Mouse (Mus musculus): ENCODE measurements around the gene Pcdh7.
"Not testable (repeated sequence)": the region's sequence is repeated elsewhere in the genome, so short reads cannot be mapped to it uniquely, and the experiment has no call there.

The Pcdh7 gene

DNA sequence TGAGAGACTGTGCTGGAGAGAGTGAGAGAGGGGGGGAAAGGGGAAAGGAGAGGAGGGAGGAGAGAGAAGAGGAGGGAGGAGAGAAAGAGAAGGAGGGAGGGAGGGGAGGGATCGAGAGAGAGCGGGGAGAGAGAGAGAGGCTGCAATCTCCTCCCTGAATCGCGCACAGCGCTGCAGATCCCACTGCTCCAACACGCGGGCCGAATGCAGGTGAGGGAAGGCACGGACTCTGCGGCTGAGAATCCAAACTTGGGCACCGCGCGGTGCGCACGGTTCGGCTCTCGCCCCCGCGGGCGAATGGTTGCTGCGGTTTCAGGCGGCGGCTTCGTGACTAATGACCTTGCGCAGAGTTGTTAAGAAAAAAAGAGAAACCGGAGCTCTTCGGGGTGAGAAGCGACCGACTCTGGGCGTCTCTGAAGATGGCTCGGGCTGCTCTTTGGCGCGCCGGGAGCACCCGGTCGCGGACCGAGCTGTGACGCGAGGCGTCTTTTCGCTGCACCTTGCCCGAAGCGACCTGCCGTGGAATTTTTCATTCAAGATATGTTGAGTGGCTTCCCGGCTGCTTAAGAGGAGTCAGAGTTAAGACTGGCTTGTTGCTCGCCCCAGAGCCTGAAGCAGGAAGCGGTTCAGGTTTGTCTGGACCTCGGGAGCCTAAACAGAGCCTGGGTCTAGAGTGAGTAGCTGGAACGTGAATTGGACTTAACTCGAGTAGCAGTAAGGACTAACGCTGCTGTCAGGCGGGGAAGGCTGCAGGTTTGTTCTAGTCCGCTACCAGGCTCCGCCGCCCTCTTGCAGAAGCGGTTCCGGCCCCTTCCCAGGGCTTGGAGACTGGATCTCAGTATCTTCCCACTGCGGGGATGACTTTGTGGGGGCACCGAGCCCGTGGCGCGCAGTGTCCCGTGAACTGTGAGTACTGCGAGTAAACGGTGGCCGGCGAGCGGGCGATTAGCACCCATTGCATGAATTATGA, at the start of gene Pcdh7:
TSS of gene Pcdh7 (plus strand) at position 62 of the 970 bp plus-strand sequence.
- peak; percentile 23 for DNase-seq

DNA sequence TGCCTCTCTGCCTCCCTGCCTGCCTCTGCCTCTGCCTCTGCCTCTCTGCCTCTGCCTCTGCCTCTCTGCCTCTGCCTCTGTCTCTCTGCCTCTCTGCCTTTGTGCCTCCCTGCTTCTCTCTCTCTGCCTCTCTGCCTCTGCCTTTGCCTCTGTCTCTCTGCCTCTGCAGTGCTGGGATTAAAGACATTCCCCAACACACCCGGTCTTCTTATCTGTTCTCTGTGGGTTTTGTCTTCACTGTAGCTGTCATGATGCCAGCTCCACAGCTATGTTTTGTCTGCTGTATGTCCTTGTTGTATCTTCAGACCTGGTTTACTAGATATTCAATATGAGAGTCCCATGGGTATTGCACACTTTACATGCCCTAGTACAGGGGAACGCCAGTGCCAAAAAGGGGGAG, 40.8 kb upstream of the Pcdh7 start:
- not testable (repeated sequence) for DNase-seq

DNA sequence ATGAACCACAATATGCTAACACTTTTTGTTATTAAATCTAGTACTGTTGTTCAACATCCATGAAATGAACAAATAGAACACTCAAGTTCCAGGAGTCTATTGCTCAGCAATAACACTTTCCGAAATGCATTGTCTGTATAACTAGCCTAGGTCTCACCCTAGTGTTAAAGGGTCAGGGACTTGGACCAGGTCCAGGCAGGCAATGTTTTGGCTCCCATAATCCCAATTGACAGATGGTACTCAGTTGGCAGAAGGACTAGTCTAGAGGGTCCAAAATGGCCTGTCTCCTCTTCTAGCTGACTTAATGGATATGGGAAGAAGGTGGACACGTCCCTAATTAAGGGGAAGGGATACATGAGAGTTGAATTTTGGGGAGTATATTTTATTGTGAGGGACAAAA, 9.4 kb upstream of the Pcdh7 start:
- no peak for DNase-seq

DNA sequence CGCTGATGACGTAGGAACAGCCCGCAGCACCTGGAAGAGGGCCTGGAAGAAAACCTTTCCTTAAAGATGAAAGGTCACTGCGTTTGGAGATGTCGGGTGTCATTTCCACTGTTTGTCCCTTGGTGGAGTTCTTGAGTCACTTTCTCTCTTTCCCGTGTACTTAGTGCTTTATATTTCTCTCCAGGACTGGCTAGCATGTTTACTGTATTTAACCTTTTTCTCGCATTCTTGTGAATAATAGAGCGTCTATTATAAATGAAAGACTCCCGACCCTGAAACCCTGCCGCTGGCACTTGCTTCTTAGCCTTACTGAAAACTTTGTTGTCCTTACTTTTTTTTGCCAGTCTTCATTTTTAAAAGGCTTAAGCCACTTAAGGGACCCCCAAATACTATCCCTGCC, 3.8 kb upstream of the Pcdh7 start:
- peak; percentile 8 for DNase-seq

DNA sequence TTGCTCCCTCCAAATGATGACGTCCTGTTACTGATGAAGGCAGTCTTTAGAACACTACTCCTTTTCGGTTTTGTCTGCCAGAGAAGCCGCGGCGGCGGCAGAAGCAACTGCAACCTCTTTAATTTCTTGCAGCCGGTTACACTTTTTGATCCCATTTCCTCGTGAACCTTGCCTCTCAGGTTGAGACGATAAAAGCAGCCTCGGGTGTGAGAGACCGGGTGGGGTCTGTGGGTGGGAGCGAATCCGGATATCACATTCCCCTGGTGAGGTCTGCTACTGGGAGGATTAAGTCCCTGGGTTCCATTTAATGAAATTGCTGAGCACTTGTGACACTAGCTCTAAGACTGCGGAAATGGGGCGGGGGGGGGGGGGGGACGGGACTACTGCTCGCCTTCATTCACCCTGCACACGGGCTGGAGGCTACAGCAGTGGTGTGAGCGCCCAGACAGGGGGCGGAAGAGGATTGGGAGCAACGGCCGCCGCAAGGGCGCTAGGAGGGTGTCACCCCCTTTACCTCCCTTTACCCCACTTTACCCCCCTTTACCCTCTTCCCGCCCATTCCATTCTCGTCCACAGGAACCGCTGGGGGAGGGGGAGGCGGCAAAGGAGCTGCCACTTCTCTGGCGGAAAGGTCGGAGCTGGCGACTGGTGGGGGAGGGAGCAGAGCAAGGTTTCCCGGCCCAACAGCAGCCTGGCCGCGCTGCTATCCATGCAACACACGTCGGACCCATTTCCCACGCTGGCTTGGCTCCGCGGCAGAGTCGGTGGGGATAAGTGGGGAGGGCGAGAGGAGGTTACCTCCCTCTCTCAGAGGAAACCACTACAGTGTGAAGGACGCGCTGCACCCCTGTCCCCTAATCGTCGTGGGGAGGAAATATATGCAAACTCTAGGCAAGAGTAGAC, 2.9 kb upstream of the Pcdh7 start:
- peak; percentile 45 for DNase-seq

DNA sequence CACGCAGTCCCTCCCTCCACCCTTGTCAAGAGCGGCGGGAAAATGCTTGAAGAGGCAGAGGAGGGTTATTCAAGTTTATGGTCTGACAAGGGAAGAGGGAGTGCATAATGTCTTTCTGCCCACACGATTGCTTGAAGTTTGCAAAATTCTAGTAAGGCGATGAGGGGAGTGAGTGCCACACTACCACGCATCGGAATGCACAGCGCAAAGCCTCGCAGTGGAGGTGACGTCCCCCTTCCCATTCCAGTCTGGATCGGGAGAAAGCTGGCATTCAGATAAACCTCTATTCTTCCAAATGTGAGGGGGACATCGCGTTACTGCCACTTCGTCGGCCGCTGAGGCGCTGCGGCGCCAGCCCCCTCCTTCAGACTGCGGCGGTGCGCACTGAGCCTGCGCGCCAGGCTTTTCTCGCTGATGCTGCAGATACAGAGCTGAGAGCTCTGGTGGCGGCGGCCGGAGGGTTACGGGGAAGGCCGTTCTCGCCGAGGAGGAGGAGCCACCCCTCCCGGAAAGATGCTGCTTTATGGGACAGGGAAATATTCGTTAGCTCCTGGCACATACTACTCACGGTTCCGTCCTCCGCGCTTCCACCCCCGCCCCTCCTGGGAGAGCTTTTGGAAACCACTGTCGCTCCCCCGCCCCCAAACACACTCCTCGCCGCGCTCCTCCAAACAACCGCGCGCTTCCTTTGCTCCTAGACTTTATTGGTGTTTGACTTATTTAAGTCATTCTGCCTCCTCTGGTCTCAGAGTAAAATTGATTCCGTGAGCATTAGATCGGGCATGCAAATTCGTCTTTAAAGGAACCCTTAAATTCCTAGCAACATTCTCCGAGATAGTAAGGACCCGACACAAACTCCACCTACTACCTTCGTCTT, 2.0 kb upstream of the Pcdh7 start:
- peak; percentile 68 for DNase-seq

DNA sequence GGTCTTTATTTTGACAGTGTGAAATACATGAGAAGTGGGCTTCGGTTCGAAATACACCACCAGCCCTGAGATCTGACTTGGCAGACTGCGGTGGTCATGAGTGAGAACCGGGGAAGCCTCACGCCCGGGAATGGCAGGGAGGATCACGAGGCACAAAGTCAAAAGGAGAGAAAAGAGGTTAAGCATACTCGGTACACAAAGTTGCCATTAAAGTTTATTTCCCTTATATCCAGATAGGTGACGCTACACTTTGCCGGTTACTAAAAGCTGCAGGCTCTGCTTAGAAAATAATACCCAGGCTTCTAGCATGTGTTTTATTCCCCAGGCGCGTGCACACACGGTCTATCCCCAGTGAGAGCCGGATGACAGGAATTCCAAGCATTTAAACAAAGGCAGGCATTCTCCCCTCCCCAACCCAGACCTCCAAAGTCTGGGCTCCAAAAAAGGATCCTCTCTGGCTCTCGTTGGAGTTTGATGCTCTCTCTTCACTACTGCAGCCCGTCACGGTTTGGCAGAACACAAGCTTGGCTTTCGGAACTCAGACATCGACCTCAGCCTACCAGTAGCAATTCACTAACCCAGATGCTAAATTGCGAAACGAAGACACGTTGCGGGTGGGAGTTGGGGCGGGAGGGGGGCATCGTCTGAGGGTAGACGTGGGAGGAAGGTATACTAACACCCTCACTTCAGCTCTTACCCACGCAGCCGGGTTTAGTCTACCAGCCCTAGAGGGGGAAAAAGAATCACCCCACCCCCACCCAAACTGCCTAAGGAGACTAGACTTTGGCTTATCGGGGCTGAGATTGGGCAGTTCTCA, 1.1 kb upstream of the Pcdh7 start:
- DNase-seq: peak; percentile 9

DNA sequence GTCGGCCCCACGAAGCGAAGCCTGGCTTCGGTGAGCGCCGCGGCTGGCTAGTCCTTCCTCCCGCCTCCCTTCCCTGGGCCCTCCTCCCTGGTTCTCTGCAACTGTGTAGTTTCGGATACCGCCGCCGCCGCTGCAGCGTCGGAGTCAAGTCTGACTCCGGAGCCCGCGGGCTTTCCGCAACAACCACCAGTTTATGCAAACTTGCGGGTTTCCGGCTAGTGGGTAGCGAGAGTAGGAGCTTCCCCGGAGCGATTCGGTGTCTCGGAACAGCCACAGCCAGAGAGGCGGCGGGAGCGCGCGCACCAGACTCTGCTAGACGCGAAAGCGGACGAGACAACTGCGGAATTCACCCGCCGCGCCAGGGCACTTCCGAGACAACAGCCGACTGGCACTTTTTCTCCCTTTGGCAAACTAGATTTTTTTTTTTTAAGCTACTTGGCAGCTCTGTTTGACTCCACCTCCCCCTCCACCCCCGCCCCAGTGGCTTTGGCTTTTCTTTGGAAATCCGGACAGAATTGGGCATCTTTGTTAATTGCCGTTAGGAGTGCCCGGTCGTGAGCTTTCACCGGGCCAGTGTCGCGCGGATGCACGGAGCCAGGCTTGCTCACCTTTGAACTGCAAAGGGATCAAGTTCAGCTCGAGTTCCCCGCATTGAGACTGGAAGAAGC, 395 bp upstream of the Pcdh7 start:
- peak; percentile 51 for DNase-seq

DNA sequence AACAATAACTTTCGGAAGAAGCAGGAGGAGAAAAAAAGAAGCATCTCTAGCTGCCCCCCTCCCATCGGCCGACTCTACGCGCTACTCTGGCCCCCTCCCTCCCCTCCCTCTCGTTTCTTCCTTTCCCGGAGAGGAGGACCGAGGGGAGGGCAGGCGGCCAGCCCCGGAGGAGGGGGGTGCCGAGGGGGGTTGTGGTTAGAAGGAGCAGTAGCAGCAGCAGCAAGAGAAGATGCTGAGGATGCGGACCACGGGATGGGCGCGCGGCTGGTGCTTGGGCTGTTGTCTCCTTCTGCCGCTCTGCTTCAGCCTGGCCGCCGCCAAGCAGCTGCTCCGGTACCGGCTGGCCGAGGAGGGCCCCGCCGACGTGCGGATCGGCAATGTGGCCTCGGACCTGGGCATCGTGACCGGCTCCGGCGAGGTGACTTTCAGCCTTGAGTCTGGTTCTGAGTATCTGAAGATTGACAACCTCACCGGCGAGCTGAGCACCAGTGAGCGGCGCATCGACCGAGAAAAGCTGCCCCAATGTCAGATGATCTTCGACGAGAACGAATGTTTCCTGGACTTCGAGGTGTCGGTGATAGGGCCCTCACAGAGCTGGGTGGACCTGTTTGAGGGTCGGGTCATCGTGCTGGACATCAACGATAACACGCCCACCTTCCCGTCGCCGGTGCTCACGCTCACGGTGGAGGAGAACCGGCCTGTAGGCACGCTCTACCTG, 1.3 kb downstream of the Pcdh7 start:
- peak; percentile 27 for DNase-seq

DNA sequence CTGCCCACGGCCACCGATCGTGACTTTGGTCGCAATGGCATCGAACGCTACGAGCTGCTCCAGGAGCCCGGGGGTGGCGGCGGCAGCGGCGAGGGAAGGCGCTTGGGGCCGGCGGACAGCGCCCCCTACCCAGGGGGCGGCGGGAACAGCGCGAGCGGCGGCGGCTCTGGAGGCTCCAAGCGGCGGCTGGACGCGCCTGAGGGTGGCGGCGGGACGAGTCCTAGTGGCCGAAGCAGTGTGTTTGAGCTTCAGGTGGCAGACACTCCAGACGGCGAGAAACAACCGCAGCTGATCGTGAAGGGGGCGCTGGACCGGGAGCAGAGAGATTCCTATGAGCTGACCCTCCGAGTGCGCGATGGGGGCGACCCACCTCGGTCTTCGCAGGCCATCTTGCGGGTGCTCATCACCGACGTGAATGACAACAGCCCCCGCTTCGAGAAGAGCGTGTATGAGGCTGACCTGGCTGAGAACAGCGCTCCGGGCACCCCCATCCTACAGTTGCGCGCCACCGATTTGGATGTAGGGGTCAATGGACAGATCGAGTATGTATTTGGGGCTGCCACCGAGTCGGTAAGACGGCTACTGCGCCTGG, 1.9 kb downstream of the Pcdh7 start:
- peak; percentile 61 for DNase-seq

DNA sequence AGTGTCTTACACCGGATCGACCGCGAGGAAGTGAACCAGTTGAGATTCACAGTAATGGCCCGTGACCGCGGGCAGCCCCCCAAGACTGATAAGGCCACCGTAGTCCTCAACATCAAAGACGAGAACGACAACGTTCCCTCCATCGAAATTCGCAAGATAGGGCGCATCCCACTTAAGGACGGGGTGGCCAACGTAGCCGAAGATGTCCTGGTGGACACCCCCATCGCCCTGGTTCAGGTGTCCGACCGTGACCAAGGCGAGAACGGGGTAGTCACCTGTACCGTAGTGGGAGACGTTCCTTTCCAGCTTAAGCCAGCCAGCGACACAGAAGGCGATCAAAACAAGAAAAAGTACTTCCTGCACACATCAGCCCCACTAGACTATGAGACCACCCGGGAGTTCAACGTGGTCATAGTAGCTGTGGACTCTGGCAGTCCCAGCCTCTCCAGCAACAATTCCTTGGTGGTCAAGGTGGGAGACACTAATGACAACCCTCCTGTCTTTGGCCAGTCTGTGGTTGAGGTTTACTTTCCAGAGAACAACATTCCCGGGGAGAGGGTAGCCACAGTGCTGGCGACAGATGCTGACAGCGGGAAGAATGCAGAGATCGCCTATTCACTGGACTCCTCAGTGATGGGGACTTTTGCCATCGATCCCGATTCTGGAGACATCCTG, 2.6 kb downstream of the Pcdh7 start:
- peak; percentile 3 for DNase-seq

DNA sequence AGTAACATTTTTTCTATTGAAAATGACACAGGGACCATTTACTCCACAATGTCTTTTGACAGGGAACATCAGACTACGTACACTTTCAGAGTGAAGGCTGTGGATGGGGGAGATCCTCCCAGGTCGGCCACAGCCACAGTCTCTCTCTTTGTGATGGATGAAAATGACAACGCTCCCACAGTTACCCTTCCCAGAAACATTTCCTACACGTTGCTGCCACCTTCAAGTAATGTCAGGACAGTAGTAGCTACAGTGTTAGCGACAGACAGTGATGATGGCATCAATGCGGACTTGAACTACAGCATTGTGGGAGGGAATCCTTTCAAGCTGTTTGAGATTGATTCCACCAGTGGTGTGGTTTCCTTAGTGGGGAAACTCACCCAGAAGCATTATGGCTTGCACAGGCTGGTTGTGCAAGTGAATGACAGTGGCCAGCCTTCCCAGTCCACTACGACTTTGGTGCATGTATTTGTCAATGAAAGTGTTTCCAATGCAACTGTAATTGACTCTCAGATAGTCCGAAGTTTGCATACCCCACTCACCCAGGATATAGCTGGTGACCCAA, 3.5 kb downstream of the Pcdh7 start:
- no peak for DNase-seq

DNA sequence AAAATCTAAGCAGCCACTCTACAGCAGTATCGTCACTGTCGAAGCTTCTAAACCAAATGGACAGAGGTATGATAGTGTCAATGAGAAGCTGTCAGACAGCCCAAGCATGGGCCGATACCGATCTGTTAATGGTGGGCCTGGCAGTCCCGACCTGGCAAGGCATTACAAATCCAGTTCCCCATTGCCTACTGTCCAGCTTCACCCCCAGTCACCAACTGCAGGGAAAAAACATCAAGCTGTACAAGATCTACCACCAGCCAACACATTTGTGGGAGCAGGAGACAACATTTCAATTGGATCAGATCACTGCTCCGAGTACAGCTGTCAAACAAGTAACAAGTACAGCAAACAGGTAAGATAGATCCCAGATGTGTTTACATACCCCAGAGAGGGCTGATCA, 4.2 kb downstream of the Pcdh7 start:
- DNase-seq: no peak

DNA sequence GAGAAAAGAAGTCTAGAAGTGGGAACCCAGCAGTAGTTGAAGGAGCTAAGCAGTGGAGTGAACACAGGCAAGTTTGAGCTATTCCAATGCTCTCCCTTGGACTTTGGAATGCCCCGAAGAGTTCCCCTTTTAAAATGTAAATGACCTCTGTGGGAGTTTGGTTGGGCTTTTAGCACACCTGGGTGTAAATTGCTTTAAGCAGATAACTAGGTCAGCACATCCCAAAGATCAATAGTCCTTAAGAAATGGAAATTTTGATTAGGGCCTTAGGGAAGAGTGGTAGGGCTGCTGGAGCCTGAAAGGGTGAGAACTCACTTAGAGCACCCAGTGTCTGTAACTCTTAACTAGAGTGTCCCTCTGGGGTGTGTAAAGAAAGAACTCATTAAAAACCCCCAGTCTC, 15.7 kb downstream of the Pcdh7 start:
- DNase-seq: no peak

DNA sequence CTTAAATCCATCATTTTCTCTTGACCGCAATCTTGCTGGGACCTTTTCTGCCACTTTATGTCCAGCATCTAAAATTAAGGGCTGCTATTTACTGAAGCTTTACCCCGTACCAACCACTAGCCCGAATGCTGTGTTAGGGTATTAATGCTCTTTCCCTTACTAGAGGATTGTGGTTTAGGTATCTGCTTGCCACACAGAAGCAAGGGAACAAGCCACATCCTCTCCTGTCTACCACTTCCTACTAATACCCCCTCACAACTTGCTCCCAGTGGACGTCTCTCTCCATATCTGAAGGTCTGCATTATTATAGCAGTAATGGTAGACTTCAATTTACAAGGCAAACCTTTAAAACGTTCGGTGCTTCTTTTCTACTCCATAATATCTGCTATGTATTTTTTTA, 18.0 kb downstream of the Pcdh7 start:
- DNase-seq: no peak

DNA sequence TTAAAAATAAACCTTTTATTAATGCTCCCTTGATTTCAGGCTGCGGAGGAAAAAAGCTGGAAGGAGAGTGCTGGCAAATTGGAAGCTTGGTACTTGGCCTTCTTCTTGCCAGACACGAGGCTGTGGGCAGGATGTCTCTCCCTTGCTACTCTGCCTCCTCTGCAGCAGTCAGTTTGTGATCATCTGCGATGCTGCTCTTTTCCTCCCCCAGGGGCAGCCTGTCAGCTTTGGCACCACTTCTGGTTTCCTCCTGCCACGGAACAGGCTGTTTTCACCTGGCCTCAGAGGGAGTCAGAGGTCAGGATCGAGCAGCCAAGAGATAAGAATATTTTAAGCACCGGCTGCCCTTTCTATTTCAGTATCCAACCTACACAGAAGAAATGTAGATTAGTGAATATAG, 25.2 kb downstream of the Pcdh7 start:
- DNase-seq: peak; percentile 6

DNA sequence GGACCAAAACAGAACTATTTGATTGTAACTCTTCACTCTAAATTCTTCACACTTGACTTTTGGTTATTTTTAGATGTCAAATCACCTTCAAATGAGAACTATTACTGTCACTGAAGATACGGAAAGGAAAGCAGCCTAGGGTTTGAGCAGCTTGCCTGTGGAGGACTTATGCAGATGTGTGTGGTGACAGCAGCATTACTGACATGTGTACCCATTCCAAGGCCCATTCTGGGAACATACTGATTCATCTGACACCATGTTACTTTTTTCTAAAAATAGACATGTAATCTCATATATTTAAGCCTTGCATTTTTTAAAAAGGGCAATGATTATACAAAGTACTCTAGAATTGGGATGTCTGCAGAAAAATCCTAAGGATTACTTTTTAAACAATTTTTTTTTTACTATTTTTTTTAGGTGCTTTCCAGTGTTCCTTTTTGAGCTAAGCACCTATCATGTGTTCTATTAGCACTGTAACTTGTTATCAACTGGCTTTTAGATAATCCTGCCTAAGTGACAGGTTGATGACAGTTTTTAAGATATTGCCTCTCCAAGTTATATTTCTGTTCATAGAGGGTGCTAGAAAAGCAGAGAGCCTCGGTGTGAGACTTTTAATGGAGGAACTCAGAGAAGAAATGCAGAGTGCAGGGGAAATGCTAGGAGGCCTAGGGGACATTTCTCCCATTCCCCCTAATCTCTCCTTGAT, 26.3 kb downstream of the Pcdh7 start:
- no peak for DNase-seq

DNA sequence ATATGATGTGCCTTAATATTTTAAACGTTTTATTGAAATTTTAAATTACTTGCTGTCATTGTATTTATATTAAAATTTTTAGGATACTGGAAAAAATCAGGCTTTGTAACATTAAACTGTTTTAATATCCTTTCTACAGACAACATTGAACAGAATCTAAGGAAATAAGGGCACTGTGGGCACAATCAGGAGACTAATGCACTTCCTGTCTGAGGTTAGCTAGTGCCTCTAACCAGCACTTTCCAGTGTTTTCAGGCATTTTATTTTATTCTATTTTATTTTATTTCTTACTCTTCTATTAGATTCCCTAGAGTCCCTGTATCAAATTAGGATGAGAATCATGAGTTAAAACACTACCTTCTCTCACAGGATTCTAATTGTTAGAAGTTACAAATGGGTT, 28.1 kb downstream of the Pcdh7 start:
- DNase-seq: no peak

Measured in thymus, postnatal 14 days (tissue).